Mouse (Mus musculus) testis, postnatal 14 days (tissue): ENCODE results near the gene Ak3.

ENCODE experiments used
- DNase-seq: peaks from one replicate; pipeline ENCODE4 v3.0.0; 2021; ENCODE audit warnings: low spot score

Ak3 gene

GRCm38 (mm10) chr19:29047334-29048170, at the start of gene Ak3:
Gene Ak3 (minus strand): TSS chr19:29047961.
- peak; percentile 59 for DNase-seq

GRCm38 (mm10) chr19:29092194-29092593, 44.4 kb upstream of the Ak3 start:
- no peak for DNase-seq

- DNase-seq: no peak
Observed at GRCm38 (mm10) chr19:29088628-29089027, 40.9 kb upstream of the Ak3 start.

GRCm38 (mm10) chr19:29074802-29075201, 27.0 kb upstream of the Ak3 start:
- no peak for DNase-seq

- no peak for DNase-seq
Observed at GRCm38 (mm10) chr19:29069195-29069594, 21.4 kb upstream of the Ak3 start.

DNA sequence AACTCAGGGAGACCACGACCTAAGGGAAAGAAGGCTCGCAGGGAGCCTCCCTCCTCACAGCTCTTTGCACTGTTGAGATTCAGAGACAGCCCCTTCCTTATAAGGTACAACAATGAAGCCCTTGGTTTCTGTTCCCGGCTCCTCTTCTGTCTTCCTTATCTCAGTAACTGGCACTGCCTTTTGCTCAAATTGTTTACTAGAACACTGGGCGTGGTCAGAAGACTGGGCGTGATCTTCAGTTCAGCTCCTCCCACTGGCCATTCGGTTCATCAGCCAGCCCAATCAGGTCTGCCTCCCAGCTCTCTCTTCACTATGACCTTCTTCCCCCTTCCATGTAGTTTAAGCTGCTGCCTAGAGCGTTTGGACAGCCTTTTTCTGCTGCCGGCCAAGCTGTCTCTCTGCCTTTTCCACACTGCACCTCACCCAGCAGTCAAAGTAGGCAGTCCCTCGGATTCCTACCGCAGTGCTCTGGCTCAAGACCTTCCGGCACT, 19.3 kb upstream of the Ak3 start:
- peak; percentile 79 for DNase-seq

- DNase-seq: peak; percentile 34
Observed at GRCm38 (mm10) chr19:29064451-29065102, 16.8 kb upstream of the Ak3 start.

DNA sequence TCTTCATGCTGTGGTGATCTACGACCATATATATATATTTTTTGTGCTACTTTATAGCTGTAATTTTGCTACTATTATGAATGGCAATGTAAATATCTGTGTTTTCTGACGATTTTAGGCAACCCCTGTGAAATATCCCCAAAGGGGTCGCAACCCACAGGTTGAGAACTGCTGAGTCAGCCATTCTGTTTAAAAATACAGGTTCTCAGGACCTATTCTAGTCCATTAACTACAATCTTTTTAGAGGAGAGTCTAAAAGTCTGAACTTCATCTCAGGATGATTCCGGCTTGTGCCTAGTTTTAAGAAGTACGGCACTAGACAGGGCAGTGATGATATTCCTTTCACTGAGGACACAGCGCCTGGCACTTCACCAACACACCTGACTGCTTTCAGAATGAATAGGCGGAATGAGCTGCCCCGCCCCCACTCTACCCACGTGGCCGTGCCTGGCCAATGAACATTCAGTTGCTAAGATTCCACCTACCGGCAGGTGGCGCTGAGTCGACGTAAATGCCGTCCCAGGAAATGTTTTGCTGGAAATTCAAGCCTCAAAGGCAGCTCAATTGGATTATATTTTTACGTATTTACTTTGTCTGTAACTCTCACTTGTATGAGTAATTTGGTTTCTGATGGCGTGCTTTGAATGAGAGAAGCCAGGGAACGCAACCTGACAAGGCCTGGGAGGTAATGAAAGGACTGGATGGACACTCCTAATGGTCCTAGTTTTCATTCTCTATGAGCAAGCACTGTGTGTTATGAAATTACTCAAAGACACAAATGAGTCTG, 16.0 kb upstream of the Ak3 start:
- peak; percentile 88 for DNase-seq

GRCm38 (mm10) chr19:29063009-29063408, 15.2 kb upstream of the Ak3 start:
- DNase-seq: no peak

DNA sequence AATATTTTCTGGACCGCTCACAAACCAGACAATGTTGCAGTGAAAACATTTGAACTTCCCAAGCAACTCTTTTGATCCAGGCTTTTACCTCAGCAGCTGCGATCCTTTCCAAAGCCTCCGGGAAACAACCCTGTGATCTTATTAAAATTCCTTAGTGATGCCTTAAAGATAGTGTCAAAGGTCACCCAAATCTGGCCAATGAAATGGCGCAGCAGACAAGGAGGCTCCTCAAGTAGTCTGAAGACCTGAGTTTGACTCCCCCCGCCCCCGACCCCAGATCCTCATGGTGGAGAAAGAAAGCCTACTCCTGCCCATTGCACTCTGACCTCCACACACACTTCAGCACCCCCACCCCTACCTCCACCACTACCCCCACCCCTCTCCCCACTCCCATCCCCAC, 12.5 kb upstream of the Ak3 start:
- DNase-seq: no peak

DNA sequence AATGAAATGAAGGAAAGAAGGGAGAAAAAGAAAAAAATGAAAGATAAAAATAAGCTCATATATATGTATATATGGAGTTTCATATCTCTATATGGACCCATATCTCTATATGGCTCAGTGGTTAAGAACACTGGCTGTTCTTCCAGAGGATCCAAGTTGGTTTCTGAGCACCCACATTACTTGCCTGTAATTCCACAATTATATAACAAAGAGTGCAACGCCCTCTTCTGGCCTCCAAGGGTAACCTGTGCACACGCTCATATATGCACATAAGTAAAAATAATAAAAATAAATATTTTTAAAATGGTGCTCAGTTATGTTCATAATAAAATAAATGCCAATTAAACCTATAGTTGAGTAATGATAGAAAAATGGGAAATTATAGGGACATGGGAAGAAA, 11.9 kb upstream of the Ak3 start:
- DNase-seq: no peak

- DNase-seq: no peak
Observed at GRCm38 (mm10) chr19:29058741-29059140, 11.0 kb upstream of the Ak3 start.

DNA sequence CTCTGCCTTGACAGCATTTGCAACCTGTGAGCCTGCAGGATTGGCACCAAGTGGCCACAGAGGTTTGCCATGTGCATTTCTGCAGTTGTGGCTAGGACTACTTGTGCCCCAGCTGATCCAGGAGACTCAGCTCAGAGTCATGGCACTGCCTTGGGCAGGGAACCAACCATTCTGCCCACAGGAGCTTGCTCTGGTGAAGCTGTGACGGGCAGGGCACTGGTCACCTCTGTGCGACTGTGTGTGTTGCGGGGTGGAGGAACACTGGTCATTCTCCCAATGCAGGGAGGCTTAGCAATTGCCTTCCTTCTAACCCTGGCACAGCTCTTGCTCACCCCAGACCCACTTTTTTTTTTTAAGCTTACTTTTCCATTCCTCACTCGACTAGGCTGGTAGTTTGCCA, 7.7 kb upstream of the Ak3 start:
- no peak for DNase-seq

DNA sequence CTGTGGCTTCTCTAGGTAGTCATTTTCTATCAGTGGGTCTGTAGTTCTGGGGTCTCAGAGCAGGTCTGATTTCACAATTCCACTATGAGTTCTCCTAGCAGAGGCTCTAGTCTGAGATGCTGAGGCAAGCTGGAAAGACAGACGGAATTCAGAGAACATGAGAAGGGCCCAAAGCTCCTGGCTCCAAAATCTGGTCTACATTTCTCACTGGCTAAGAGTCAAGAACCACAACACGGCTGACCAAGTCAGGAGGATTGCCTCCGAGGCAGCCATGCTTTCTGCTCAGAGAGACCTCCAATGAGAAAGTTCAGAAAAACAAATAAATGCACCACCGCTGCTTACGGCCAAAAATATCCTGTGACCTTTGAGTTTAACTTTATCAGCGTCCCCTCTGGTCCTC, 6.8 kb upstream of the Ak3 start:
- DNase-seq: no peak

DNA sequence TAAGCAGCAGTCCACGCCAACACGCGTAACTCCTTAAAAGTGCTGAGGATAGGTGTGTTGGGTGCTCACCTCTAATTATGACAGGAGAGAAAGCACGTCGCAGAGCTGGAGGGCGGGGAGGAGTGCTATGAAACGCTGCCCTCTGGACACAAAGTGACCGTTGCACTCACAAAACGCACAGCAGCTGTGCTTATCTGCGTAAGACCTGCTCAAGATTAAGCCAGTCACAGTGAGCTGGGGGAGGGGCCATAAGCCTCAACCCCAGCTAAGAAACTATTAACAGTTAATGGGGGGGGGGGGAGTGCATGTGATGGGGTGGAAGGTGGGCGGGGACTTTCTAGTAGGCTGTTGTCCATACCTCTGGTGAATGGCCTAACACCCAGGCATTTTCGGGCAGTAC, 5.0 kb upstream of the Ak3 start:
- no peak for DNase-seq

DNA sequence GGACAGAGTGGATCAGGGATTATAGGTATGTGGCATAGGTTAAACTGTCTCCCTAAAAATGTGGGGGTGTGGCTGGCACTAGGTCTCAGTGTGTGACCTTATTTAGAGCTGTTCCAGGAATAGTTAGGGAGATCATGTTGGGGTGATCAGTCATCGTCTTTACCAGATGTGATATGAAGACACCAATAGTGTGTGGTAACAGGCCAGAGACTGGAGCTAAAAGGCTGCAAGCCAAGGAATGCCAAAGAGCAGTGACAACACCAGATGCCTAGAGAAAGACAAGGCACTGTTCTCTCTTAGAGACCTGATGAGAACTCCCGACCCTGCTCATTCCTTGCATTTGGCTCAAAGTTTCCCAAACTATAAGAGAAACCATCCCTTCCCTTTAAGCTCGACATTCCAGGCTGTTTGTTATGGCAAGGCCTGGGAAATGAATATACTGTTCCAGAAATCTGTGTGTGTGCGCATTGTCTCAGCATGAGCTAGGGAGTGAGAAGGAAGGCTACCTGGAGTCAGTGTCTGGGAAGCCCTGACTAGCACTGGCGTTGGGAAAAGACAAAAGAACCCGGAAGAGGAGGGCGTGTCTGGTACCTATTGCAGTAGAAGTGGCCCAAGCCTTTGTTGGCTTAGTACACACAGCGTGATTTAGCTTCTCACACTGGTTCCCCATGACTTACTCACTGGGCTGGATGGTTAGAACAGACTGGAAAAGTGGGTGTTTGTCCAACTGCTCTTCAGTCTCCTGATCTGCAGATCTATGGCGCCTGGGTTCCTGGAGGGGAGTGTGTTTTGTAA, 2.6 kb upstream of the Ak3 start:
- DNase-seq: no peak

DNA sequence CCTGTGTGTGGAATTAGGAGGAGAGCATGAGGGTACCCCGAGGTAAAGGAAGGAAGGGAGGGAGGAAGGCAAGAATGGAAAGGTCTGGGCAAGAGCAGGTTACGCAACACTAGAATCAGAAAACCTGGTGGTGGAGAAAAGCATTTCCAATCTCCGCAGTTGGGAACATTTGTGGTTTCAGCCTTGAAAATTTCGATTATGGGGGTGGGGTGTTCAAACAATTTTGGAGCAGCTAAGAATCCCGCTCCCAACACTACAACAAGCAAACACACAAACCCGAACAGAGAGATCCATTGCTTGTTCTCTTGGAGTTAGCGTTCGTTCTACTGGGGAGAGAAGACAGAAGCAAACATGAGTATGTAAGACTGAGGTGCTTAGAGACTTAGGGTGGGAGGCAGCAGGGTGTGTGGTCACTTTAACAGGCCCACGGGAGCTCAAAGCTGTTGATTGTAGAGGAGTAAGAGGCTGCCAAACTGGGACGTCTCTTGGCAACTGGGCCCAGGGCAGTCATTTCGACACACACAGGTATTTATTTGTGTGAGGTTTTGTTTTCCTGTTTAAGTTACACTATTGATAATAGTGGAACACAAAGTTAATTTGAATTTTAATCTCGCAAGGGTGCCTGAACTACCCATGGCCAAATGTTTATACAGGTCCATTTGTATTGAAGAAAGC, 1.8 kb upstream of the Ak3 start:
- DNase-seq: no peak

- DNase-seq: no peak
Observed at GRCm38 (mm10) chr19:29046961-29047333, 814 bp downstream of the Ak3 start.

- DNase-seq: no peak
Observed at GRCm38 (mm10) chr19:29045956-29046650, 1.7 kb downstream of the Ak3 start.

GRCm38 (mm10) chr19:29045369-29045768, 2.4 kb downstream of the Ak3 start:
- no peak for DNase-seq

- no peak for DNase-seq
Observed at GRCm38 (mm10) chr19:29044353-29044768, 3.4 kb downstream of the Ak3 start.
